In the genomic region with DNA sequence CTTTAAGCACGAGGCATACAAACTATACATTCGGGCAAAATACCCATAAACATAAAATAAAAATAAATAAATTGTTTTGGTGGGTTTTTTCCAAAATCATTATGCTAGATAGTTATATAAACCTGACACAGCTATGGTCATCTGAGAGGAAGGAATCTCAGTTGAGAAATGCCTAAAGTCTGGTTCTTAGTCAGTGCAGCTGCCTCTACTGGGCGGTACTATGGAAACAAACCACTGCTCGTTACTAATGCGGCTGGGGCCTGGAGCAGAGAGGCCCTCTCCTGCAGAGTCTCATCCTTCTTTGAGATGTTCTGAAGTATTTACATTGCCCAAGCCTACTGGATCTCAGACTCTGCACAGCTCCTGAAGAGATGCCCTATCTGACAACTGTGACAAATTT, we compare ENCODE assay signal across 33 mouse cellular contexts.
"Had no signal": no experiment of that assay in that cellular context is flagged by ENCODE, and none has a peak within 500 bp of the region (broad histone marks: within the 10 kb centered on the region; RNA-seq: fewer than 3 reads in every experiment).

No protein-coding gene starts in this region.

- H3K4me1 ChIP-seq: limb, embryonic 10.5 days; limb, embryonic 12.5 days; limb, embryonic 13.5 days; limb, embryonic 15.5 days; liver, embryonic 12.5 days; liver, embryonic 13.5 days; liver, embryonic 15.5 days; lung, embryonic 15.5 days; megakaryocyte, embryonic 14.5 days; midbrain, embryonic 10.5 days; midbrain, embryonic 12.5 days; midbrain, embryonic 13.5 days; midbrain, embryonic 15.5 days; neural tube, embryonic 12.5 days; neural tube, embryonic 13.5 days had no signal

- DNase-seq: left cerebral cortex, postnatal 4 days; liver; liver, embryonic 13.5 days; liver, postnatal 0 days; lung, adult 18-20 months; lung, adult 2 months; lung, embryonic 14.5 days; lung, postnatal 10 days; lung, postnatal 14 days; lung, postnatal 36 days; lung, postnatal 4 days; midbrain, embryonic 14.5 days had no signal

- ATAC-seq: liver, embryonic 12.5 days; liver, postnatal 0 days; lung, postnatal 0 days; midbrain, embryonic 13.5 days; midbrain, embryonic 15.5 days; midbrain, embryonic 16.5 days had no signal

- H3K9ac ChIP-seq: limb, embryonic 12.5 days; limb, embryonic 13.5 days; limb, embryonic 15.5 days; liver, embryonic 12.5 days; liver, embryonic 13.5 days; liver, embryonic 14.5 days; liver, embryonic 15.5 days; liver, postnatal 0 days; lung, embryonic 14.5 days; lung, embryonic 15.5 days; midbrain, embryonic 12.5 days; midbrain, embryonic 13.5 days; midbrain, embryonic 15.5 days; neural tube, embryonic 12.5 days; neural tube, embryonic 13.5 days had no signal

- H3K4me3 ChIP-seq: limb, embryonic 10.5 days; limb, embryonic 12.5 days; limb, embryonic 13.5 days; limb, embryonic 15.5 days; liver, embryonic 12.5 days; liver, embryonic 13.5 days; liver, embryonic 15.5 days; lung, embryonic 15.5 days; megakaryocyte, embryonic 14.5 days; midbrain, embryonic 10.5 days; midbrain, embryonic 12.5 days; midbrain, embryonic 13.5 days; midbrain, embryonic 15.5 days; myocyte; neural tube, embryonic 12.5 days; neural tube, embryonic 13.5 days had no signal

- H3K4me2 ChIP-seq: limb, embryonic 12.5 days; limb, embryonic 13.5 days; limb, embryonic 15.5 days; liver, embryonic 11.5 days; liver, embryonic 12.5 days; liver, embryonic 13.5 days; liver, embryonic 15.5 days; lung, embryonic 14.5 days; lung, embryonic 15.5 days; midbrain, embryonic 11.5 days; midbrain, embryonic 12.5 days; midbrain, embryonic 13.5 days; midbrain, embryonic 15.5 days; neural tube, embryonic 12.5 days; neural tube, embryonic 13.5 days had no signal

- H3K36me3 ChIP-seq: limb, embryonic 10.5 days; limb, embryonic 12.5 days; limb, embryonic 13.5 days; limb, embryonic 15.5 days; liver, embryonic 12.5 days; liver, embryonic 13.5 days; liver, embryonic 15.5 days; lung, embryonic 15.5 days; midbrain, embryonic 10.5 days; midbrain, embryonic 12.5 days; midbrain, embryonic 13.5 days; midbrain, embryonic 15.5 days; neural tube, embryonic 12.5 days; neural tube, embryonic 13.5 days had no signal

- H3K9me3 ChIP-seq: limb, embryonic 10.5 days; limb, embryonic 12.5 days; limb, embryonic 15.5 days; liver, embryonic 12.5 days; liver, embryonic 13.5 days; liver, embryonic 15.5 days; lung, embryonic 15.5 days; midbrain, embryonic 10.5 days; midbrain, embryonic 12.5 days; midbrain, embryonic 13.5 days; midbrain, embryonic 15.5 days; neural tube, embryonic 13.5 days had no signal

- H3K27ac ChIP-seq: limb, embryonic 10.5 days; limb, embryonic 12.5 days; limb, embryonic 13.5 days; limb, embryonic 15.5 days; liver, embryonic 12.5 days; liver, embryonic 13.5 days; liver, embryonic 14.5 days; liver, embryonic 15.5 days; lung, embryonic 15.5 days; macrophage; midbrain, embryonic 10.5 days; midbrain, embryonic 12.5 days; midbrain, embryonic 13.5 days; midbrain, embryonic 15.5 days; neural tube, embryonic 12.5 days; neural tube, embryonic 13.5 days had no signal

- H3K27me3 ChIP-seq: limb, embryonic 12.5 days; limb, embryonic 13.5 days; limb, embryonic 15.5 days; liver, embryonic 12.5 days; liver, embryonic 13.5 days; liver, embryonic 15.5 days; lung, embryonic 15.5 days; midbrain, embryonic 12.5 days; midbrain, embryonic 13.5 days; midbrain, embryonic 15.5 days; neural tube, embryonic 12.5 days; neural tube, embryonic 13.5 days had no signal
